Mouse (Mus musculus) liver, embryonic 11.5 days (tissue): ENCODE results near the gene Rad50. TPM values are rescaled to one million over a fixed set of nuclear protein-coding genes. Genes with fewer than 3 reads are reported as not detected.
A peak's percentile ranks its signal among the peaks of the same experiment; 100 is the strongest.

ENCODE experiments used
- ATAC-seq: fragments of 200-750 bp; cut with Nextera tagmentation; replicated peaks from 2 replicates; pipeline ENCODE4 v1.8.0; 2017; ENCODE audit warnings: moderate number of reproducible peaks, mild to moderate bottlenecking, moderate TSS enrichment, moderate library complexity; ENCODE audit not compliant: low FRiP score
- DNase-seq: peaks from one replicate; pipeline ENCODE4 v3.0.0-alpha.2; 2017; ENCODE audit warnings: low spot score
- H3K27ac ChIP-seq: fragments of 300-500 bp; sonication (generic); 2 replicates; pipeline ENCODE4 v1.5.1; 2014; ENCODE audit warnings: mild to moderate bottlenecking, low read depth, low read length, control low read depth
- H3K27me3 ChIP-seq: fragments of 300-500 bp; sonication (generic); replicated peaks from 2 replicates; pipeline ENCODE4 v1.6.1; 2014; ENCODE audit warnings: low read length, mixed read lengths; ENCODE audit not compliant: control insufficient read depth, insufficient read depth
- H3K36me3 ChIP-seq: fragments of 300-500 bp; sonication (generic); 2 replicates; pipeline ENCODE4 v1.6.1; 2014; ENCODE audit warnings: mild to moderate bottlenecking, low read length, moderate library complexity, mixed read lengths; ENCODE audit not compliant: control insufficient read depth, insufficient read depth
- H3K4me1 ChIP-seq: fragments of 300-500 bp; sonication (generic); replicated peaks from 2 replicates; pipeline ENCODE4 v1.6.1; 2014; ENCODE audit warnings: low read length, mixed read lengths; ENCODE audit not compliant: control insufficient read depth, insufficient read depth
- H3K4me2 ChIP-seq: fragments of 300-500 bp; sonication (generic); 2 replicates; pipeline ENCODE4 v1.6.1; 2014; ENCODE audit warnings: mild to moderate bottlenecking, control low read depth, moderate library complexity
- H3K4me3 ChIP-seq: fragments of 300-500 bp; sonication (generic); 2 replicates; pipeline ENCODE4 v1.5.1; 2014; ENCODE audit warnings: low read depth, low read length, control low read depth
- H3K9ac ChIP-seq: fragments of 300-500 bp; sonication (generic); 2 replicates; pipeline ENCODE4 v1.6.1; 2014; ENCODE audit warnings: low read depth, low read length, control low read depth
- H3K9me3 ChIP-seq: fragments of 300-500 bp; sonication (generic); 2 replicates; pipeline ENCODE4 v1.6.1; 2016; ENCODE audit warnings: low read length, inconsistent platforms, mixed read lengths; ENCODE audit not compliant: control insufficient read depth
- WGBS: fragments of 180-500 bp; shearing (Covaris S2); extraction: QIAGEN DNeasy Blood & Tissue Kit; methylation state at CpG from one replicate; pipeline ENCODE4 v1.1.7; 2014; 5-methylcytosine and 5-hydroxymethylcytosine counted together
- polyA plus RNA-seq: library from polyadenylated mRNA; unstranded; fragments of >200 nt; fragmentation: Nextera tagmentation; extraction: Ambion mirVana; gene quantifications from 2 replicates; pipeline ENCODE4 v1.2.1, GENCODE M21; 2014

Gene Rad50
- polyA plus RNA-seq, 1 experiment from 2014 or later, result 36.4 TPM

DNA sequence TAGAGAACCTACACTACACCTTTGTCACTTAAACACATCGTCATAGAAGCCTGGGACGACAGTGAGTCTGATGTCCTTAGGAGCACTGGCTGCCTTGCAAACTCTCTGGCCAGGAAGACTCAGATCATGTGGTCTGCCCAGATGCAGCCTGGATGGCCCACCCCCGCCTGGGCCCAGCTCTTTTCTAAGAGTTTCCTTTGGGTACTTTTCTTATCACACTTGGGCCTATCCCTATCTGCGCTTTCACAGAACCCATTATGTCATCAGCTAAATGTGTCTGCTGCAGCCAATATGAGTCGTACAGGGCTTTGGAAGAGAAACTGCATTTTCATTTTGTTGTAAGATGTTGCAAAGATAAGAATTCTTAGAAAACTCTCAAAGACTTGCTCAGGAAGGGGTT is 52.1 kb downstream of the Rad50 start:
- H3K4me3 ChIP-seq, result no peak overlapping the region
- DNase-seq (peak; percentile 57), ATAC-seq (peak; percentile 89)
- peaks cover 15% of the 10 kb centered on the region for H3K36me3 ChIP-seq
- H3K9me3 ChIP-seq, result no peaks in the 10 kb centered on the region
- H3K27me3 ChIP-seq, result no peaks in the 10 kb centered on the region
- H3K27ac ChIP-seq, result peak overlapping the region; percentile 54
- no peak overlapping the region for H3K9ac ChIP-seq
- H3K4me2 ChIP-seq, result peak overlapping the region; percentile 40; the same call in 1 of the 2 replicates
- H3K4me1 ChIP-seq, result peaks cover 25% of the 10 kb centered on the region
- 25% methylated on average over 5 of the region's 5 CpGs for WGBS

DNA sequence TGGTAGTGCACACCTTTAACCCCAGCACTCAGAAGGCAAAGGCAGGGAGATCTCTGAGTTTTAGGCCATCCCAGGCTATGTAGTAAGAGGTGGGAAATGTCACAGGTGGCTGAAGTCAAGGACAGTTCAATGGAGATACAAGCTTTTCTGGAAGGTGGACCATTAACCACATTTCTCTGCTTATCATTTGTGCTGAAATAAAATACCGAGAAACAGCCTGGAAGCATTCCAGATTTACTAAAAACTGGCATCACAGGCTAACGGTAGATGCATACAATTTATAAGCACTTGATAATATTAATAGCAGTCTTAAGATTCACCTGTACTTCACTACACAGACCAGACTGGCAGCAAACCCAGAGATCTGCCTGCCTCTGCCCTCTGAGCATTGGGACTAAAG is 54.7 kb downstream of the Rad50 start:
- WGBS, result 88% methylated on average over 2 of the region's 2 CpGs
- ATAC-seq, result no peak

DNA sequence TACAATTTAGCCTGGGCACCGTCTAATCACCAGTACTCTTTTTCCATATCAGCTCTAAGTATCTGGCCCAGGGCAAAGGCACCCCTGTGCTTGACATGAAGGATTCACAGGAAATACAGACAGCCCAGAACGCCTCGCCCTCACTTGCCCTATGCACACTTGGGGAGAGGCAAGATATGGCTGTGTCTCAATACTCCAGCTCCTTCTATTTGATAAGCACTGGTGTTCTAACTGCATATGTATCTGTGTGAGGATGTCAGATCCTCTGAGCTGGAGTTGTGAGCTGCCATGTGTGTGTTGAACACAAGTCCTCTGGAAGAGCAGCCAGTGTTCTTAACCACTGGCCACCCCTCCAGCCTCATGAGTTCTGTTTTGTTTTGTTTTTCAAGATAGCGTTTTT is 55.7 kb downstream of the Rad50 start:
- no peak overlapping the region for H3K27ac ChIP-seq
- DNase-seq (no peak), ATAC-seq (peak; percentile 48)
- H3K4me3 ChIP-seq, result no peak overlapping the region
- H3K4me1 ChIP-seq, result peaks cover 14% of the 10 kb centered on the region
- H3K9me3 ChIP-seq, result no peaks in the 10 kb centered on the region
- H3K4me2 ChIP-seq, result no peak overlapping the region
- H3K36me3 ChIP-seq, result peaks cover 21% of the 10 kb centered on the region
- no peak overlapping the region for H3K9ac ChIP-seq
- no peaks in the 10 kb centered on the region for H3K27me3 ChIP-seq
- 71% methylated on average over 4 of the region's 4 CpGs for WGBS

More for the DNA sequence above, 54.7 kb downstream of the Rad50 start:
- Histone ChIP-seq H3K27ac (no peak overlapping the region), H3K9me3 (no peaks in the 10 kb centered on the region), H3K9ac (no peak overlapping the region), H3K4me2 (no peak overlapping the region), H3K4me1 (peaks cover 19% of the 10 kb centered on the region), H3K4me3 (no peak overlapping the region), H3K36me3 (peaks cover 21% of the 10 kb centered on the region), H3K27me3 (no peaks in the 10 kb centered on the region)
- no peak for DNase-seq

DNA sequence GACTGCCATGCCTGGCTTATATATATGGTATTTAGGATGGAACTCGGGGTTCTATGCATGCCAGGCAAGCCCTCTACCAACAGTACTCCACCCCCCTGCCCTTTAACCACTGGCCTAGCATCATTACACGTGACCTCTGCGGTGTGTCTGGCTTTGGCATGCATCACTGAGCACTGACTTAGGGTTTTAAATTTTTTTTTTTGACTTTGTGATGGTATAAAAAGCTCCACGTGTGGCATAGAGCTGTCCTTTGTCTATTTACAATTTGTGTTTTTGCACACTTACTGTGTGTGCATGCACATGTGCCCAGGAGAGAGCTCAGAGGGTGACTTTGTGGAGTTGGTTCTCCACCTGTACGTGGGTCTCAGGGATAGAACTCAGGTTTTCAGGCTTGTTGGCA is 63.1 kb downstream of the Rad50 start:
- ATAC-seq, result no peak
- no peaks in the 10 kb centered on the region for H3K9me3 ChIP-seq
- no peak for DNase-seq
- no peak overlapping the region for H3K4me2 ChIP-seq
- peaks cover 8% of the 10 kb centered on the region for H3K4me1 ChIP-seq
- 77% methylated on average over 5 of the region's 5 CpGs for WGBS
- no peak overlapping the region for H3K4me3 ChIP-seq
- no peaks in the 10 kb centered on the region for H3K36me3 ChIP-seq
- no peak overlapping the region for H3K27ac ChIP-seq
- H3K27me3 ChIP-seq, result no peaks in the 10 kb centered on the region
- H3K9ac ChIP-seq, result no peak overlapping the region

DNA sequence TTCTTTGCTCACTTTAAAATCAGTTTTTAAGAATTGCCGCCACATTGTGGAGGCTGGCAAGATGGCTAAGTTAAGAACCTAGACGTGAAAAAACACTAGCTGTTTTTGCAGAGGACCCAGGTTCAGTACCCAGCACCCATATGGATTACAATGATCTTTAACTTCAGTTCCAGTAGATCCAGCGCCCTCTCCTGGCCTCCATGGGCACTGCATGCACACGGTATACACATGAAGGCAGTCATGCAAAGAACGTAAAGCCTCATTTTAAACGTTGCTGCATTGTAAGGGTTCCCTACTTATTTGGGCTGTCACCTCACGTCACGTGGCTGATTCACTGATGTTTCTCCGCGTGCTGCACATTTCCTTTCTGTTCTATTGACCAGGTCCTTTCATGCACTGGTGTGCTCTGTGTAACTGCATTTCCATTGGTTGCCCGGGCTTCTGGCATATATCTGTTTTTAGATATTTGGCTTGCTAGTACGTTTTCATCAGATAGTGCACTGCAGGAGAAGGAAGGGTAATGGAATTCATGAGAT is 64.3 kb downstream of the Rad50 start:
- DNase-seq, result no peak
- no peaks in the 10 kb centered on the region for H3K36me3 ChIP-seq
- H3K27me3 ChIP-seq, result peaks cover under 1% of the 10 kb centered on the region; the same call in 1 of the 2 replicates
- H3K4me1 ChIP-seq, result peaks cover 8% of the 10 kb centered on the region
- 62% methylated on average over 12 of the region's 12 CpGs for WGBS
- no peak for ATAC-seq
- H3K4me2 ChIP-seq, result no peak overlapping the region
- no peak overlapping the region for H3K4me3 ChIP-seq
- no peak overlapping the region for H3K9ac ChIP-seq
- H3K27ac ChIP-seq, result no peak overlapping the region
- no peaks in the 10 kb centered on the region for H3K9me3 ChIP-seq

DNA sequence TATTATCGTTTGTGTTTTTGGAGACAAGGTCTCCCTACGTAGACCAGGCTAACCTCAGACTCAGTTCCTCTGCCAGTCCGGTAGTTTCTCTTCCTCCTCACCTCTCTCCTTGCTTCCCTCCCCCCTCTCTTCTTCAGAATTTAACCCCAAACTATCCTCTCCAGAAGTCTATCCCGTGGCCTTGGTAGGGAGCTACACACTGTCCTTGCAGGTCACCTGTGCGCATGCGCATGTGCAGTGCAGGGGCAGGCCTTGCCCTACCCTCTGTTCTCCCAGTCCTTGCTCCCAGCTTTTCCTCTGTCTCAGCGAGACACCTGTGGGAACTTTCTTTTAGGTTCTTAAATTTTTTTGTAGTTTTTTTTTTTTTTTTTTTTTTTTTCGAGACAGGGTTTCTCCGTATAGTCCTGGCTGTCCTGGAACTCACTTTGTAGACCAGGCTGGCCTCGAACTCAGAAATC is 69.3 kb downstream of the Rad50 start:
- H3K27ac ChIP-seq, result no peak overlapping the region
- H3K27me3 ChIP-seq, result peaks cover 28% of the 10 kb centered on the region
- H3K4me3 ChIP-seq, result no peak overlapping the region
- no peak overlapping the region for H3K4me2 ChIP-seq
- 70% methylated on average over 10 of the region's 10 CpGs for WGBS
- no peak for DNase-seq
- H3K36me3 ChIP-seq, result no peaks in the 10 kb centered on the region
- H3K9ac ChIP-seq, result no peak overlapping the region
- H3K9me3 ChIP-seq, result no peaks in the 10 kb centered on the region
- ATAC-seq, result no peak
- peaks cover 18% of the 10 kb centered on the region for H3K4me1 ChIP-seq

DNA sequence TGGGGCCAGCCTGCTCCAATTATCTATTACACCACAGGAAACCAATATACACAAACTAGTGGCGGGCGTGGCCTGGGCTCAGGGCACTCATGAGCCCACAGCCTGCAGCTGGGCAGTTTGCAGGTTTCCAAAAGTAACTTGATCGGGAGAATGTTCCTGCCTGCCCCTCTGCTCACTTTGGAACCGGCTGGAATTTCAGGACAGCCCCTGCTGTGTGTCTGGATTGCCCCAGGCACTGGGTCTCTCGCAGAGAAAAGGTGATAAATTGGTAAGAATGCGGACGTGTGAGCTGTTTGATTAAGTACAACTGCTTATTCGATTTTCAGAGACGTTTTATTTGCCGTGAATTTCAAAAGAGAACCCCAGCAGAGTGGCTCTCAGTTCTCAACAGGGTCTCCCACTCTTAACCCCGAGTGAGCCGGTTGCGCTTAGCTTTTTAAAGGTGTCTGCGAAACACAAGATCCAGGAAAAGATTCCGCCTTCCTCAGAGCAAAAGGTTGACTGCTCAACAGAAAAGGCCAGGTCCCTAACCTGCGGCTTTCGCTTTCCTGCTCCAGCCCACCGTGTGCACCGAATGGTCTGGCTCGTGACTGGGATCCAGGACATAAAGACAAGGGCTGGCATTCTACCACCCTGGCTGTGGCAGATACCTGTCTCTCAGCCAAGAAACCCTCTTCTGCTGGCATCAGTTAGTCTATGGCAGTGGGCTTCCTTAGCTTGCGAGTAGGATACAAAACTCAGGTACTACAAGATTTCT is 69.9 kb downstream of the Rad50 start:
- H3K36me3 ChIP-seq, result no peaks in the 10 kb centered on the region
- no peak for ATAC-seq
- WGBS, result 24% methylated on average over 21 of the region's 21 CpGs

DNA sequence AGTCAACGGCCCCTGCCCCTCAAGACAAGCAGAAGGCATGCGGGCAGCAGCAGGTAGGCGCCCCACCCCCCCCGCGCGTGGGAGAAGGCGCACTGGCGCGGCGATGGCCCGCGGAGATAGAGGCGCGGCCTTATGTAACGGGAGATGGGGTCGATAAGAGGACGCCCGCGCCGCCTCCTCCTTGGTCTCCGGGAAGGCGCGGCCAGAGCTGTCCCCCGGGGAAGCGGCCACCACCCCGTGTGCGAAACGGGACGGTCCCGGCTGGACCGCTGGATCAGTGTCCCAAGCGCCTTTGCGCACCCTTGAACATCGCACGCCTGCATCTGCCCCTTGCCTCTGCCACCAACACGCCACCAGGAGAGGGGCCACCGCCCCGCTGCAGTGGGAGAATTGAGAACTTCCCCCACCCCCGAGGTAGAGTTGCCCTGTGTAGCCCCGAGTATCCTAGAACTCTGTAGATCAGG is 70.9 kb downstream of the Rad50 start:
- no peak for DNase-seq
- H3K4me3 ChIP-seq, result peak overlapping the region; percentile 36
- 1% methylated on average over 40 of the region's 40 CpGs for WGBS
- ATAC-seq, result peak; percentile 34; the same call in 1 of the 2 replicates
- no peak overlapping the region for H3K27ac ChIP-seq
- no peaks in the 10 kb centered on the region for H3K9me3 ChIP-seq
- H3K9ac ChIP-seq, result no peak overlapping the region
- peaks cover 17% of the 10 kb centered on the region for H3K4me1 ChIP-seq
- no peaks in the 10 kb centered on the region for H3K36me3 ChIP-seq
- H3K27me3 ChIP-seq, result peaks cover 28% of the 10 kb centered on the region
- H3K4me2 ChIP-seq, result peak overlapping the region; percentile 83

More for the DNA sequence above, 69.9 kb downstream of the Rad50 start:
- Histone ChIP-seq H3K4me1 (peaks cover 17% of the 10 kb centered on the region), H3K4me3 (no peak overlapping the region), H3K27me3 (peaks cover 28% of the 10 kb centered on the region), H3K27ac (no peak overlapping the region), H3K4me2 (peak overlapping the region; percentile 38), H3K9ac (no peak overlapping the region), H3K9me3 (no peaks in the 10 kb centered on the region)
- no peak for DNase-seq
